8 mouse cellular contexts compared by ENCODE assay signal in genomic region chr14:13961401-13962112, GRCm38 (mm10). TPM values are rescaled to one million over a fixed set of nuclear protein-coding genes. Genes with fewer than 3 reads are reported as not detected.
DNase-seq lines count a peak whose midpoint lies in the region; ATAC-seq and TF ChIP-seq lines count a peak whose summit lies in the region.

Atxn7 (plus strand) TSS chr14:13961440.
Thoc7 (minus strand) TSS chr14:13961852.

- TF ChIP-seq CTCF in heart, adult 2 months (IDR thresholded peaks at IDR 0.05), result no peak
- no peak for TF ChIP-seq CTCF in kidney, adult 2 months (conservative IDR thresholded peaks at IDR 0.05; ENCODE audit: insufficient read depth, insufficient read length, low read depth, low read length)
- no peak for TF ChIP-seq CTCF in liver, adult 2 months (IDR thresholded peaks at IDR 0.05; ENCODE audit: low read depth, low read length)

- peak; percentile 84 for DNase-seq in A20 (ENCODE audit: low read depth, low spot score)
- DNase-seq in adrenal gland, postnatal 10 days, result peak; percentile 64
- peak; percentile 63 to 76 for DNase-seq in heart, adult 2 months
- peak; percentile 75 for DNase-seq in kidney, adult 2 months
- peak; percentile 38 for DNase-seq in liver, adult 2 months (ENCODE audit: extremely low read depth, low read depth, low spot score)

- 5% methylated on average over 43 of the region's 56 CpGs for whole genome bisulfite sequencing in embryonic facial prominence, embryonic 12.5 days
- WGBS in heart, adult 2 months, result 2% methylated on average over 52 of the region's 56 CpGs
- WGBS in kidney, adult 2 months, result 3% methylated on average over 53 of the region's 56 CpGs
- WGBS in liver, adult 2 months, result 4% methylated on average over 33 of the region's 56 CpGs
- WGBS in stomach, embryonic 16.5 days, result 2% methylated on average over 35 of the region's 56 CpGs

- H3K4me1 ChIP-seq in embryonic facial prominence, embryonic 12.5 days, result peaks cover 12% of the 10 kb centered on the region
- peaks cover 2% of the 10 kb centered on the region for H3K4me1 ChIP-seq in heart, adult 2 months (ENCODE audit: control insufficient read depth, insufficient read depth, low read length)
- peaks cover 4% of the 10 kb centered on the region; the same call in 1 of the 2 replicates for H3K4me1 ChIP-seq in kidney, adult 2 months (ENCODE audit: control insufficient read depth, insufficient read depth, low read length)
- H3K4me1 ChIP-seq in liver, adult 2 months (ENCODE audit: control insufficient read depth, insufficient read depth, low read length), result peaks cover 10% of the 10 kb centered on the region
- H3K4me1 ChIP-seq in stomach, embryonic 16.5 days (ENCODE audit: control insufficient read depth, insufficient read depth, low read length), result peaks cover 9% of the 10 kb centered on the region

- H3K27me3 ChIP-seq in embryonic facial prominence, embryonic 12.5 days, result no peaks in the 10 kb centered on the region
- H3K27me3 ChIP-seq in heart, adult 2 months (ENCODE audit: control insufficient read depth, insufficient read depth, low read length), result no peaks in the 10 kb centered on the region
- H3K27me3 ChIP-seq in kidney, adult 2 months (replicated peaks; ENCODE audit: control insufficient read depth, insufficient read depth, low read length), result no peaks in the 10 kb centered on the region
- H3K27me3 ChIP-seq in liver, adult 2 months (ENCODE audit: control insufficient read depth, insufficient read depth, low read length), result no peaks in the 10 kb centered on the region
- H3K27me3 ChIP-seq in stomach, embryonic 16.5 days (ENCODE audit: control insufficient read depth, insufficient read depth, low read length), result no peaks in the 10 kb centered on the region

- no peak for TF ChIP-seq POLR2A in heart, adult 2 months (IDR thresholded peaks at IDR 0.05; ENCODE audit: insufficient read depth, low read depth, low read length)
- TF ChIP-seq POLR2A in kidney, adult 2 months (IDR thresholded peaks at IDR 0.05; ENCODE audit: low read depth, low read length), result no peak
- no peak for TF ChIP-seq POLR2A in liver, adult 2 months (IDR thresholded peaks at IDR 0.05; ENCODE audit: extremely low read depth, insufficient read depth, low read length)

- H3K4me2 ChIP-seq in embryonic facial prominence, embryonic 12.5 days (replicated peaks), result peak within 1 kb of the TSS; percentile 65
- H3K4me2 ChIP-seq in stomach, embryonic 16.5 days (ENCODE audit: low read depth, low read length), result peak within 1 kb of the TSS; percentile 60

- no peaks in the 10 kb centered on the region for H3K36me3 ChIP-seq in embryonic facial prominence, embryonic 12.5 days
- H3K36me3 ChIP-seq in heart, adult 2 months (ENCODE audit: control insufficient read depth, insufficient read depth, low read length), result 0 out of 2 replicates have a peak, but pooled peaks cover 2% of the 10 kb centered on the region
- no peaks in the 10 kb centered on the region for H3K36me3 ChIP-seq in kidney, adult 2 months (ENCODE audit: control insufficient read depth, insufficient read depth, low read length)
- no peaks in the 10 kb centered on the region for H3K36me3 ChIP-seq in liver, adult 2 months (ENCODE audit: control insufficient read depth, insufficient read depth, low read length)
- 0 out of 2 replicates have a peak, but pooled peaks cover 2% of the 10 kb centered on the region for H3K36me3 ChIP-seq in stomach, embryonic 16.5 days (ENCODE audit: control insufficient read depth, insufficient read depth, low read length)

- intact Hi-C loops in heart, adult 2 months (cut with DNase I), result loop anchor here (2.0 kb wide), 1 partner anchor 51 kb away; no protein-coding TSS in a partner anchor

- ATAC-seq in embryonic facial prominence, embryonic 12.5 days (ENCODE audit: insufficient number of reproducible peaks, insufficient read depth, low FRiP score, low TSS enrichment), result peak; percentile 37; the same call in 1 of the 2 replicates
- peak; percentile 52 for ATAC-seq in monocyte, adult 5-6 weeks (replicated peaks; ENCODE audit: insufficient number of reproducible peaks, low FRiP score, low TSS enrichment, poor library complexity, severe bottlenecking)
- peak; percentile 76 for ATAC-seq in stomach, embryonic 16.5 days (ENCODE audit: insufficient read depth, low FRiP score)

- H3K9me3 ChIP-seq in embryonic facial prominence, embryonic 12.5 days, result no peaks in the 10 kb centered on the region
- no peaks in the 10 kb centered on the region for H3K9me3 ChIP-seq in stomach, embryonic 16.5 days (replicated peaks; ENCODE audit: control insufficient read depth, low read length)

- no peak for TF ChIP-seq EP300 in heart, adult 2 months (IDR thresholded peaks at IDR 0.05; ENCODE audit: insufficient read depth, low read depth, low read length)

- peak within 1 kb of the TSS; percentile 99 for H3K9ac ChIP-seq in embryonic facial prominence, embryonic 12.5 days
- H3K9ac ChIP-seq in heart, adult 2 months (ENCODE audit: low read depth, low read length), result peak within 1 kb of the TSS; percentile 99
- peak within 1 kb of the TSS; percentile 99 for H3K9ac ChIP-seq in liver, adult 2 months (ENCODE audit: low read depth, low read length)
- H3K9ac ChIP-seq in stomach, embryonic 16.5 days (ENCODE audit: low read length), result peak within 1 kb of the TSS; percentile 99

- H3K27ac ChIP-seq in embryonic facial prominence, embryonic 12.5 days, result peak within 1 kb of the TSS; percentile 91
- H3K27ac ChIP-seq in heart, adult 2 months, result peak within 1 kb of the TSS; percentile 87
- H3K27ac ChIP-seq in kidney, adult 2 months (ENCODE audit: insufficient read depth, low read depth, low read length), result peak within 1 kb of the TSS; percentile 95
- H3K27ac ChIP-seq in liver, adult 2 months (replicated peaks; ENCODE audit: insufficient read depth, low read depth, low read length), result peak within 1 kb of the TSS; percentile 87
- peak within 1 kb of the TSS; percentile 91 for H3K27ac ChIP-seq in stomach, embryonic 16.5 days (ENCODE audit: low read length)

- H3K4me3 ChIP-seq in embryonic facial prominence, embryonic 12.5 days, result peak within 1 kb of the TSS; percentile 87
- peak within 1 kb of the TSS; percentile 87 for H3K4me3 ChIP-seq in heart, adult 2 months
- peak within 1 kb of the TSS; percentile 99 for H3K4me3 ChIP-seq in kidney, adult 2 months (ENCODE audit: insufficient read depth, low read depth, low read length)
- H3K4me3 ChIP-seq in liver, adult 2 months (ENCODE audit: insufficient read depth, low read depth, low read length), result peak within 1 kb of the TSS; percentile 75
- peak within 1 kb of the TSS; percentile 97 for H3K4me3 ChIP-seq in stomach, embryonic 16.5 days (replicated peaks; ENCODE audit: low read length)

- H3K79me2 ChIP-seq in heart, adult 2 months (replicated peaks; ENCODE audit: control insufficient read depth, insufficient read depth, low read length), result peaks cover 5% of the 10 kb centered on the region
- H3K79me2 ChIP-seq in liver, adult 2 months (ENCODE audit: control insufficient read depth, insufficient read depth, low read length), result peaks cover 6% of the 10 kb centered on the region

RNA-seq across cellular contexts. Expression of gene Atxn7, which starts in this region (rescaled TPM):
- 10 to 100 TPM; 22.6 to 26.2 TPM for total RNA-seq in adrenal gland, postnatal 10 days (2021)
- polyA plus RNA-seq in embryonic facial prominence, embryonic 12.5 days (2016; fragmentation: Nextera tagmentation; extraction: Ambion mirVana), result 5.0 and 5.3 TPM in 2 replicates
- total RNA-seq in heart, adult 2 months (2021), result 10 to 100 TPM; 16.1 to 16.2 TPM
- polyA plus RNA-seq in heart, adult 2 months (2012; rRNA removed), result 13.9 and 22.4 TPM in 2 replicates
- polyA plus RNA-seq in kidney, adult 2 months (2012; rRNA removed), result 23.7 and 30.7 TPM in 2 replicates
- total RNA-seq in liver, adult 2 months (2014; rRNA removed), result 13.2 and 14.9 TPM in 2 replicates
- 14.2 and 16.8 TPM in 2 replicates for polyA plus RNA-seq in liver, adult 2 months (2012; rRNA removed)
- total RNA-seq in monocyte, adult 5-6 weeks (2017), result 19.9 to 58.0 TPM (median 36.9 TPM) in 3 replicates
- 3.8 and 4.1 TPM in 2 replicates for polyA plus RNA-seq in stomach, embryonic 16.5 days (2015; fragmentation: Nextera tagmentation; extraction: Ambion mirVana)

RNA-seq across cellular contexts. Expression of gene Thoc7, which starts in this region (rescaled TPM):
- total RNA-seq in adrenal gland, postnatal 10 days (2021), result 100 to 1,000 TPM; 133 to 134 TPM
- polyA plus RNA-seq in embryonic facial prominence, embryonic 12.5 days (2016; fragmentation: Nextera tagmentation; extraction: Ambion mirVana), result 191 and 193 TPM in 2 replicates
- 10 to 100 TPM; 80.1 to 99.4 TPM for total RNA-seq in heart, adult 2 months (2021)
- 30.6 and 38.3 TPM in 2 replicates for polyA plus RNA-seq in heart, adult 2 months (2012; rRNA removed)
- polyA plus RNA-seq in kidney, adult 2 months (2012; rRNA removed), result 30.5 and 47.3 TPM in 2 replicates
- 41.5 and 53.3 TPM in 2 replicates for total RNA-seq in liver, adult 2 months (2014; rRNA removed)
- polyA plus RNA-seq in liver, adult 2 months (2012; rRNA removed), result 13.8 and 16.5 TPM in 2 replicates
- 86.1 to 133 TPM (median 114 TPM) in 3 replicates for total RNA-seq in monocyte, adult 5-6 weeks (2017)
- polyA plus RNA-seq in stomach, embryonic 16.5 days (2015; fragmentation: Nextera tagmentation; extraction: Ambion mirVana), result 138 and 143 TPM in 2 replicates

Comparison
In these comparisons a context has a peak if more than half of its experiments do, and no peak if none do; other contexts are left out.
1. Peak in every context shown above with its lines: DNase-seq, ATAC-seq, H3K4me3 ChIP-seq and H3K27ac ChIP-seq.